Mouse (Mus musculus): Measurements from ENCODE around the gene Plcb4. TPM values are rescaled to one million over a fixed set of nuclear protein-coding genes. Genes with fewer than 3 reads are reported as not detected.
A peak's percentile ranks its signal among the peaks of the same experiment; 100 is the strongest.

Plcb4 gene
- polyA plus RNA-seq, 1 experiment from 2014 or later = 7.4 TPM

DNA sequence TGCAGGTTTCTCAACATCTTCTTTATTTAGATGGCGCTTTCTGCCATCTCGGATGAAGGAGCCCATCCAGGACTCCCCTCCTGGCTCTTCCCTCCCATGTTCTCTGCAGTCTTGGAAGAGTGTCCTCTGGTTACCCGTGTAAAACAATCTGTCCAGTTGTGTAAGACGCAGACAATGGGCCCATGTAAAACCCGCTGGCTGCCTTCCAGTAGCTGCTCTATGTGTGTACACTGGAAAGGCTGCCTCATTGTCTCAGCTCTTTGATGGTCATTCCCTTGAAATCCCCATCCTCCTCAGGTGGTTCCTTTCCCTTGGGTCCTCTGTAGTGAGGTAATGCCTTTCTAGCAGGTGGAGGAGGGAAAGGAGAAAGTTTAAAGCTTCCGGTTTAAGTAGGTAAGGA is 216.7 kb downstream of the Plcb4 start:
- no peak for ATAC-seq
- Histone ChIP-seq H3K4me2 (ENCODE audit: low read depth, low read length) (no peak overlapping the region), H3K27me3 (replicated peaks; ENCODE audit: control insufficient read depth, insufficient read depth, low read length) (no peaks in the 10 kb centered on the region), H3K4me1 (ENCODE audit: control insufficient read depth, insufficient read depth, low read length) (no peaks in the 10 kb centered on the region), H3K4me3 (ENCODE audit: low read length) (no peak overlapping the region), H3K9me3 (ENCODE audit: control insufficient read depth, low read length) (no peaks in the 10 kb centered on the region), H3K36me3 (ENCODE audit: control insufficient read depth, insufficient read depth, low read length) (no peaks in the 10 kb centered on the region), H3K9ac (ENCODE audit: low read depth, low read length) (no peak overlapping the region), H3K27ac (ENCODE audit: low read length) (no peak overlapping the region)
- WGBS = 84% methylated on average over 6 of the region's 6 CpGs

DNA sequence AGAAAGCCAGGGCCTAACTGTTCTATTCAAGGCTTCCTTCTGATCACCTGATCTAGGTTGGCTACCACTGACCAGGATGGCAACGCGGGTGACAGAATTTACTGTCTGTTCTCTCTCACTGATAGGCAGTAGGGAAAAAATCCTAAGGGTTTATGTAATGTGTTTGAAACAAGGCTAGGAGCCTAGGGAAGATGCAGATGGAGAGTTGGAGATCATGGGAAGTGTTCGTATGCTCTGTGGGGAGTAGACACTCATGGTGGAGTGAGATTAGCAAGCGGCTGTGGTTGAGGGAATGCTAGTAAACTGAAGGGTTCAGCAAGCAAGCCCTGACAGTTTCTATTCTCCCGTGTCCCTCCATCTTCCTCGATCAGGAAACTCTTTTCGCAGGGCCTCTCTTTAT is 220.5 kb downstream of the Plcb4 start:
- no peak overlapping the region for H3K27ac ChIP-seq (ENCODE audit: low read length)
- no peak for ATAC-seq
- no peak overlapping the region for H3K9ac ChIP-seq (ENCODE audit: low read depth, low read length)
- H3K27me3 ChIP-seq (replicated peaks; ENCODE audit: control insufficient read depth, insufficient read depth, low read length) = no peaks in the 10 kb centered on the region
- 84% methylated on average over 7 of the region's 7 CpGs for WGBS
- no peak overlapping the region for H3K4me3 ChIP-seq (ENCODE audit: low read length)
- H3K4me2 ChIP-seq (ENCODE audit: low read depth, low read length) = no peak overlapping the region
- H3K36me3 ChIP-seq (ENCODE audit: control insufficient read depth, insufficient read depth, low read length) = no peaks in the 10 kb centered on the region
- no peaks in the 10 kb centered on the region for H3K9me3 ChIP-seq (ENCODE audit: control insufficient read depth, low read length)
- no peaks in the 10 kb centered on the region for H3K4me1 ChIP-seq (ENCODE audit: control insufficient read depth, insufficient read depth, low read length)

GRCm38 (mm10) chr2:135880269-135880760 is 221.5 kb downstream of the Plcb4 start:
- Histone ChIP-seq H3K27ac (ENCODE audit: low read length) (peak overlapping the region; percentile 35; the same call in 1 of the 2 replicates), H3K9me3 (ENCODE audit: control insufficient read depth, low read length) (no peaks in the 10 kb centered on the region), H3K36me3 (ENCODE audit: control insufficient read depth, insufficient read depth, low read length) (no peaks in the 10 kb centered on the region), H3K4me1 (ENCODE audit: control insufficient read depth, insufficient read depth, low read length) (no peaks in the 10 kb centered on the region), H3K4me3 (ENCODE audit: low read length) (no peak overlapping the region), H3K27me3 (replicated peaks; ENCODE audit: control insufficient read depth, insufficient read depth, low read length) (no peaks in the 10 kb centered on the region), H3K4me2 (ENCODE audit: low read depth, low read length) (no peak overlapping the region), H3K9ac (ENCODE audit: low read depth, low read length) (no peak overlapping the region)
- 40% methylated on average over 6 of the region's 6 CpGs for WGBS
- peak; percentile 79 for ATAC-seq

GRCm38 (mm10) chr2:135883359-135883758 is 224.5 kb downstream of the Plcb4 start:
- no peak overlapping the region for H3K27ac ChIP-seq (ENCODE audit: low read length)
- no peak overlapping the region for H3K4me2 ChIP-seq (ENCODE audit: low read depth, low read length)
- H3K9me3 ChIP-seq (ENCODE audit: control insufficient read depth, low read length) = no peaks in the 10 kb centered on the region
- H3K4me3 ChIP-seq (ENCODE audit: low read length) = no peak overlapping the region
- no peak overlapping the region for H3K9ac ChIP-seq (ENCODE audit: low read depth, low read length)
- ATAC-seq = no peak
- WGBS = 83% methylated on average over 4 of the region's 4 CpGs
- no peaks in the 10 kb centered on the region for H3K4me1 ChIP-seq (ENCODE audit: control insufficient read depth, insufficient read depth, low read length)
- H3K36me3 ChIP-seq (ENCODE audit: control insufficient read depth, insufficient read depth, low read length) = no peaks in the 10 kb centered on the region
- H3K27me3 ChIP-seq (replicated peaks; ENCODE audit: control insufficient read depth, insufficient read depth, low read length) = no peaks in the 10 kb centered on the region

DNA sequence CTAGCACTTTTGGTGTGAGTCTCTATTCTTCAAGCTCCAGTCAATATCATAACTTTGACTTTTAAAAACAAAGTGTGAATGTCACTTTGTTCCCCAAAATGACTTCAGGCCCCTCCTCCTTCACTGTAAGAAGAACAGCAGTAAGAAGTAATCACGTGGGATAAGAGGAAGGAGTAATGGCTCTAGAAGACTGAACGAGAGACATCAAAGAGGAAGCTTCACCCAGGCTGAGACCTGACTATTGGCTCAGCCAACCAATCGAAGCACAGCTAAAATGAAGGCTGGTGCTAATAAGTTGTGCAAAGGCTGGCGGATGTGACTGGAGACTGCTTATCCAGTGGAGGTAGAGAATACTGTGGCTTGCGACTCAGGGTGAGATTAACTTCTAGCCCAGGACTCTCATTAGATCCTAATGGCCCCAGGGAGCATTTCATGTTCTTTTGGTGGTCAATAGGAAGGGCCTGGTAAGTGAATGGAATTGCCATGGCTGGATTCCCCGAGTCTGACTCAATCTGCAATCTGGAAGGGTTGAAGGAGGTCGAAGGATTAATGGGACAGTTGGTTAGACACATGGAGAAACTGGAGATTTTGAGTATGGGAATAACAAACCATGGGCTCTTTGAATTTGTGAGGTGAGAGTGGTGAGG is 225.8 kb downstream of the Plcb4 start:
- WGBS = 84% methylated on average over 7 of the region's 7 CpGs
- Histone ChIP-seq H3K4me1 (ENCODE audit: control insufficient read depth, insufficient read depth, low read length) (no peaks in the 10 kb centered on the region), H3K36me3 (ENCODE audit: control insufficient read depth, insufficient read depth, low read length) (no peaks in the 10 kb centered on the region), H3K4me3 (ENCODE audit: low read length) (no peak overlapping the region), H3K9ac (ENCODE audit: low read depth, low read length) (no peak overlapping the region), H3K27me3 (replicated peaks; ENCODE audit: control insufficient read depth, insufficient read depth, low read length) (no peaks in the 10 kb centered on the region), H3K9me3 (ENCODE audit: control insufficient read depth, low read length) (no peaks in the 10 kb centered on the region), H3K27ac (ENCODE audit: low read length) (no peak overlapping the region), H3K4me2 (ENCODE audit: low read depth, low read length) (no peak overlapping the region)
- no peak for ATAC-seq

DNA sequence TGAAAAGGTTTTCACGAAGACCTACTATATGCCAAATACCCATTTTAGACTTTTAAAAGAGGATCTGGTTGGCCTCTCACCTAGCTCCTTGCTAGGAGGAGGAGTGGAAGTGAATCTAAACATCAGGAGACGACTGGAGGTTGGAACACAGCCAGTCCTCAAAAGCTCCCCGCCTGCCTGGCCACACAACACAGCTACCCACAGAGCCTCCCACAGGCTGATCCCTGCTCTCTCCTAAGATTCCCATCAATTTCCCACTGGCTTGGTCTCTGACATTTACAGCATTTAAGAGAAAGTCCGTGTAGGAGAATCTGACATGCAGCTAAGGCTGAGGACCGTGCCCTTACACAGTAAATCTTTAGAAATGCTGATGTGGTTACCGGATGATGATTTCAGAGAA is 226.8 kb downstream of the Plcb4 start:
- no peaks in the 10 kb centered on the region for H3K4me1 ChIP-seq (ENCODE audit: control insufficient read depth, insufficient read depth, low read length)
- no peak overlapping the region for H3K27ac ChIP-seq (ENCODE audit: low read length)
- no peak overlapping the region for H3K9ac ChIP-seq (ENCODE audit: low read depth, low read length)
- H3K36me3 ChIP-seq (ENCODE audit: control insufficient read depth, insufficient read depth, low read length) = no peaks in the 10 kb centered on the region
- 54% methylated on average over 6 of the region's 6 CpGs for WGBS
- peak; percentile 38; the same call in 1 of the 2 replicates for ATAC-seq
- H3K4me3 ChIP-seq (ENCODE audit: low read length) = no peak overlapping the region
- no peaks in the 10 kb centered on the region for H3K9me3 ChIP-seq (ENCODE audit: control insufficient read depth, low read length)
- no peaks in the 10 kb centered on the region for H3K27me3 ChIP-seq (replicated peaks; ENCODE audit: control insufficient read depth, insufficient read depth, low read length)
- no peak overlapping the region for H3K4me2 ChIP-seq (ENCODE audit: low read depth, low read length)

GRCm38 (mm10) chr2:135886081-135886679 is 227.4 kb downstream of the Plcb4 start:
- 72% methylated on average over 9 of the region's 9 CpGs for WGBS
- Histone ChIP-seq H3K9ac (ENCODE audit: low read depth, low read length) (no peak overlapping the region), H3K27ac (ENCODE audit: low read length) (no peak overlapping the region), H3K9me3 (ENCODE audit: control insufficient read depth, low read length) (no peaks in the 10 kb centered on the region), H3K36me3 (ENCODE audit: control insufficient read depth, insufficient read depth, low read length) (no peaks in the 10 kb centered on the region), H3K4me1 (ENCODE audit: control insufficient read depth, insufficient read depth, low read length) (no peaks in the 10 kb centered on the region), H3K4me3 (ENCODE audit: low read length) (no peak overlapping the region), H3K27me3 (replicated peaks; ENCODE audit: control insufficient read depth, insufficient read depth, low read length) (no peaks in the 10 kb centered on the region), H3K4me2 (ENCODE audit: low read depth, low read length) (no peak overlapping the region)
- no peak for ATAC-seq

GRCm38 (mm10) chr2:135887805-135888204 is 229.0 kb downstream of the Plcb4 start:
- ATAC-seq = no peak
- no peaks in the 10 kb centered on the region for H3K27me3 ChIP-seq (replicated peaks; ENCODE audit: control insufficient read depth, insufficient read depth, low read length)
- no peak overlapping the region for H3K27ac ChIP-seq (ENCODE audit: low read length)
- no peak overlapping the region for H3K4me2 ChIP-seq (ENCODE audit: low read depth, low read length)
- WGBS = 73% methylated on average over 2 of the region's 2 CpGs
- H3K36me3 ChIP-seq (ENCODE audit: control insufficient read depth, insufficient read depth, low read length) = no peaks in the 10 kb centered on the region
- H3K9me3 ChIP-seq (ENCODE audit: control insufficient read depth, low read length) = no peaks in the 10 kb centered on the region
- no peaks in the 10 kb centered on the region for H3K4me1 ChIP-seq (ENCODE audit: control insufficient read depth, insufficient read depth, low read length)
- no peak overlapping the region for H3K9ac ChIP-seq (ENCODE audit: low read depth, low read length)
- no peak overlapping the region for H3K4me3 ChIP-seq (ENCODE audit: low read length)

DNA sequence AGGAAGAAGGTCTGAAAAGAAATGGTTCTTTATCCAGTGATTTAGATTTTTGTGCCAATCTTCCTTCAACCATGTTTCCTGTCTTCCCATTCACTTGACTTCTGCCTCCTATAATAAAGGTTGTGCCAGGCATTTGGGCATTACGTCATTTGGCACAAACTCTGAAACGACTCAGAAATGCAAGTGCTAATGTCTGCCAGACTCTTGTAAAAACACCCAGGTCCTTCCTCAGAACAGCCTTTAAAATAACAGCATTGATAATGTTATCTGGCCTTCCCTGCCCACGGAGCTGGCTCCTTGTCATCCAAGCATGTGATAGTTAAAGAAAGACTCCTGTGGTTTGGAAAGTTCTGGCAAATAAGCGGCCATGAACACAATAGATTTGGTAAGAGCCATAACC is 229.4 kb downstream of the Plcb4 start:
- Histone ChIP-seq H3K4me3 (ENCODE audit: low read length) (no peak overlapping the region), H3K27me3 (replicated peaks; ENCODE audit: control insufficient read depth, insufficient read depth, low read length) (no peaks in the 10 kb centered on the region), H3K9ac (ENCODE audit: low read depth, low read length) (no peak overlapping the region), H3K4me2 (ENCODE audit: low read depth, low read length) (no peak overlapping the region), H3K9me3 (ENCODE audit: control insufficient read depth, low read length) (no peaks in the 10 kb centered on the region), H3K36me3 (ENCODE audit: control insufficient read depth, insufficient read depth, low read length) (no peaks in the 10 kb centered on the region), H3K27ac (ENCODE audit: low read length) (no peak overlapping the region), H3K4me1 (ENCODE audit: control insufficient read depth, insufficient read depth, low read length) (no peaks in the 10 kb centered on the region)
- WGBS = 69% methylated on average over 4 of the region's 4 CpGs
- ATAC-seq = no peak
